Mouse (Mus musculus): Measurements from ENCODE around the gene Xirp1. TPM values are rescaled to one million over a fixed set of nuclear protein-coding genes. Genes with fewer than 3 reads are reported as not detected.

Xirp1 gene
- polyA plus RNA-seq, 1 experiment from 2014 or later, result 0.25 TPM

DNA sequence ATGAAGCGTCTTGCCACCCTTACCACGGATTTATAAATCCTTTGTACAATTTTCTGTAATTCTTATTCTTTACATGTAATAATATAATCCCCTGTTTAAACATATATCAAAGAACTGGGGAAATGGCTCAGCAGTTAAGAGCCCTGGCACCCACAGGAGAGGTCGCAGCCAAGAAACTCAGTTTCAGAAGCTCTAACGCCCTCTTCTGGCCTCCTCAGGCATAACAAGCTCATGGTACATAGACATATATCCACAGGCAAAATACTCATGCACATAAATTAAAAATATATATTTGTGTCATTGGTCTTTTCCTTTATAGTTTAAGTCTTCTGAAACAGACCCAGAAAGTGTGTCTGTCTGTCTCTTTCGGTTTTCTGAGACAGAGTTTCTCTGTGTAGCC is 48.8 kb downstream of the Xirp1 start:
- 85% methylated on average over 5 of the region's 5 CpGs for WGBS
- no peaks in the 10 kb centered on the region for H3K27me3 ChIP-seq (replicated peaks)
- H3K4me1 ChIP-seq, result peaks cover 25% of the 10 kb centered on the region
- no peak overlapping the region for H3K4me3 ChIP-seq
- no peak overlapping the region for H3K4me2 ChIP-seq (replicated peaks)
- H3K9me3 ChIP-seq, result no peaks in the 10 kb centered on the region
- no peak overlapping the region for H3K27ac ChIP-seq
- H3K36me3 ChIP-seq, result no peaks in the 10 kb centered on the region
- ATAC-seq (ENCODE audit: low FRiP score, low read depth), result no peak
- H3K9ac ChIP-seq, result no peak overlapping the region

- Histone ChIP-seq H3K27me3 (replicated peaks) (no peaks in the 10 kb centered on the region), H3K4me3 (no peak overlapping the region), H3K4me1 (peaks cover 25% of the 10 kb centered on the region), H3K4me2 (replicated peaks) (no peak overlapping the region), H3K9me3 (no peaks in the 10 kb centered on the region), H3K9ac (no peak overlapping the region), H3K36me3 (no peaks in the 10 kb centered on the region), H3K27ac (no peak overlapping the region)
- WGBS, result 92% methylated on average over 27 of the region's 27 CpGs
- ATAC-seq (ENCODE audit: low FRiP score, low read depth), result no peak
Measured at GRCm38 (mm10) chr9:119973869-119974520, 49.4 kb downstream of the Xirp1 start.

DNA sequence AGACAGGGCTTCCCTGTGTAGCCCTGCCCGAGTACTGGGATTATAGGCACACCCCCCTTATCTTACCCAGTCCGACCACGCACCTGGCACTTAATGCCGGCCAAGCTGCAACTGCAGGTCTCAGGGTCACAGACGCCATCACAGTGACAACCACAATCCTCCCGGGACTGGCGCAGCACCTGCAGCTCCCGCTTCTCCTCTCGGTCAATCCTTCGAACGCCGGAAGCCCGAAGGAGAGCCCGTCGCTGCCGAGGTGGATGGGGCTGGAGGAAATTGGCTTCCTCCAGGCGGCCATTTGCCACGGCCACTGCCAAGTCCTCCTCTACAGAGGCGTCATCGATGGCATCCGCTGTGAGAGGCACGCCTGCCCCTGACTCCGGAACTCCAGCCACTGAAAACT is 50.1 kb downstream of the Xirp1 start:
- ATAC-seq (ENCODE audit: low FRiP score, low read depth), result no peak
- peaks cover 21% of the 10 kb centered on the region for H3K4me1 ChIP-seq
- H3K36me3 ChIP-seq, result no peaks in the 10 kb centered on the region
- H3K9ac ChIP-seq, result no peak overlapping the region
- H3K4me3 ChIP-seq, result no peak overlapping the region
- H3K4me2 ChIP-seq (replicated peaks), result no peak overlapping the region
- H3K27ac ChIP-seq, result no peak overlapping the region
- H3K9me3 ChIP-seq, result no peaks in the 10 kb centered on the region
- H3K27me3 ChIP-seq (replicated peaks), result no peaks in the 10 kb centered on the region
- 95% methylated on average over 23 of the region's 23 CpGs for WGBS

- no peak overlapping the region for H3K9ac ChIP-seq
- ATAC-seq (ENCODE audit: low FRiP score, low read depth), result no peak
- 93% methylated on average over 12 of the region's 12 CpGs for WGBS
- no peaks in the 10 kb centered on the region for H3K36me3 ChIP-seq
- H3K4me2 ChIP-seq (replicated peaks), result no peak overlapping the region
- H3K27ac ChIP-seq, result no peak overlapping the region
- H3K4me3 ChIP-seq, result no peak overlapping the region
- H3K4me1 ChIP-seq, result peaks cover 14% of the 10 kb centered on the region; the same call in 1 of the 2 replicates
- H3K27me3 ChIP-seq (replicated peaks), result no peaks in the 10 kb centered on the region
- no peaks in the 10 kb centered on the region for H3K9me3 ChIP-seq
Measured at GRCm38 (mm10) chr9:119972582-119972981, 50.8 kb downstream of the Xirp1 start.

GRCm38 (mm10) chr9:119972166-119972565 is 51.2 kb downstream of the Xirp1 start:
- no peak for ATAC-seq (ENCODE audit: low FRiP score, low read depth)
- H3K27me3 ChIP-seq (replicated peaks), result no peaks in the 10 kb centered on the region
- 96% methylated on average over 10 of the region's 10 CpGs for WGBS
- H3K4me1 ChIP-seq, result peaks cover 10% of the 10 kb centered on the region; the same call in 1 of the 2 replicates
- H3K9me3 ChIP-seq, result no peaks in the 10 kb centered on the region
- no peak overlapping the region for H3K4me2 ChIP-seq (replicated peaks)
- H3K4me3 ChIP-seq, result no peak overlapping the region
- no peaks in the 10 kb centered on the region for H3K36me3 ChIP-seq
- no peak overlapping the region for H3K9ac ChIP-seq
- no peak overlapping the region for H3K27ac ChIP-seq

GRCm38 (mm10) chr9:119970763-119971656 is 52.4 kb downstream of the Xirp1 start:
- 85% methylated on average over 7 of the region's 7 CpGs for WGBS
- Histone ChIP-seq H3K36me3 (no peaks in the 10 kb centered on the region), H3K27ac (no peak overlapping the region), H3K27me3 (replicated peaks) (no peaks in the 10 kb centered on the region), H3K4me3 (no peak overlapping the region), H3K9ac (no peak overlapping the region), H3K4me1 (peaks cover 9% of the 10 kb centered on the region; the same call in 1 of the 2 replicates), H3K9me3 (no peaks in the 10 kb centered on the region), H3K4me2 (replicated peaks) (no peak overlapping the region)
- ATAC-seq (ENCODE audit: low FRiP score, low read depth), result 0 out of 2 replicates have a peak, but pooled peaks have one; percentile 33

GRCm38 (mm10) chr9:119970221-119970620 is 53.2 kb downstream of the Xirp1 start:
- no peak for ATAC-seq (ENCODE audit: low FRiP score, low read depth)
- Histone ChIP-seq H3K9ac (no peak overlapping the region), H3K4me2 (replicated peaks) (no peak overlapping the region), H3K9me3 (no peaks in the 10 kb centered on the region), H3K36me3 (no peaks in the 10 kb centered on the region), H3K27me3 (replicated peaks) (no peaks in the 10 kb centered on the region), H3K4me3 (no peak overlapping the region), H3K27ac (no peak overlapping the region), H3K4me1 (peaks cover 9% of the 10 kb centered on the region; the same call in 1 of the 2 replicates)
- 40% methylated on average over 6 of the region's 6 CpGs for WGBS

- H3K36me3 ChIP-seq, result no peaks in the 10 kb centered on the region
- H3K27me3 ChIP-seq (replicated peaks), result no peaks in the 10 kb centered on the region
- no peak overlapping the region for H3K4me3 ChIP-seq
- H3K4me1 ChIP-seq, result peaks cover 9% of the 10 kb centered on the region; the same call in 1 of the 2 replicates
- no peaks in the 10 kb centered on the region for H3K9me3 ChIP-seq
- ATAC-seq (ENCODE audit: low FRiP score, low read depth), result no peak
- 90% methylated on average over 7 of the region's 7 CpGs for WGBS
- no peak overlapping the region for H3K9ac ChIP-seq
- H3K27ac ChIP-seq, result no peak overlapping the region
- H3K4me2 ChIP-seq (replicated peaks), result no peak overlapping the region
Measured at GRCm38 (mm10) chr9:119969811-119970210, 53.6 kb downstream of the Xirp1 start.

DNA sequence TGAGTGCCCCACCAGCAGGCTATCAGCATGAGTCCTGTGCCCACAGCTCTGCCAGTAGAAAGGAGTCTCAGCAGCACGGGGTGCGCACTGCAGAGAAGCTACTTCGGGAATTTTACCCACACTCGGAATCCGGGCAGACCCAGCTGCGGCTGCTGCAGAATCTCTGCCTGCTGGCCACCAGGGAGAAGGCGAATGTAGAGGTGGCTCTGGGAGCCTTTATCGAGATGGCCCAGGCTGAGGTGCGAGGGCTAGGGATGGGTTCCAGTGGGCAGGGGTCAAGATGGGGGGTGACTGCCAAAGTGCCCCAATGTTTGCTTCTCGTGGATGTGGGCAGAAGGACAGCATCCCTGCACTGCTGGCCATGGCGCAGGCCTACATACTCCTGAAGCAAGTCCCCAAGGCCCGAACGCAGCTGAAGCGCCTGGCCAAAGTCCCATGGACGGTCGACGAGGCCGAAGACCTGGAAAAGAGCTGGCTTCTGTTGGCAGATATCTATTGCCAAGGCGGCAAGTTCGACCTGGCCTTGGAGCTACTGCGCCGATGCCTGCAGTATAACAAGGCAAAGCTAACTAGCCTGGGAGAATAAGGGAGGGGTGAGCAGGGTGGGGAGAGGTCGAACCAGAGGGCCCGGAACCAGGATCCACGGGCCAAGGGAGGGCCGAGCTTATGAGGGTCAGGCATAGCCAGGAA is 57.0 kb downstream of the Xirp1 start:
- no peak overlapping the region for H3K4me2 ChIP-seq (replicated peaks)
- no peak for ATAC-seq (ENCODE audit: low FRiP score, low read depth)

DNA sequence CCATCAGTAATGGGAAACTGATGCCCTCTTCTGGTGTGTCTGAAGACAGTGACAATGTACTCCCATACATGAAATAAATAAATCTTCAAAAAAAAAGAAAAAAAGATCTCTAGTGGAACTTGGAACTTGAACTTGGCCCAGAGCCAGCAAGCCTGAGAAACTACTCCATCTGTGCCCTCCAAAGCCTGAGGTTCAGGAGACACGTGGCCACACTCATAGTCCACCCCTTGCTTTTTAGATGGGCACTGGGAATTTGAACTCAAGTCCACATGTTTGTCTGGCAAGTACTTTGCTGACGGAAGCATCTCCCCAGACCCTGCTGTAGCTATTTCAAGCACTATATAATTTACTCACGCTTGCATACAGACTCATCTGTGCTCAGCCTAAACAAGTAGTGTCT is 58.2 kb downstream of the Xirp1 start:
- Histone ChIP-seq H3K36me3 (no peaks in the 10 kb centered on the region), H3K9me3 (no peaks in the 10 kb centered on the region), H3K27ac (no peak overlapping the region), H3K4me3 (no peak overlapping the region), H3K4me2 (replicated peaks) (no peak overlapping the region), H3K9ac (no peak overlapping the region), H3K27me3 (replicated peaks) (0 out of 2 replicates have a peak, but pooled peaks cover 3% of the 10 kb centered on the region), H3K4me1 (peaks cover 8% of the 10 kb centered on the region; the same call in 1 of the 2 replicates)
- ATAC-seq (ENCODE audit: low FRiP score, low read depth), result no peak
- 79% methylated on average over 3 of the region's 3 CpGs for WGBS

More for the DNA sequence above, 57.0 kb downstream of the Xirp1 start:
- Histone ChIP-seq H3K4me1 (peaks cover 16% of the 10 kb centered on the region; the same call in 1 of the 2 replicates), H3K9ac (no peak overlapping the region), H3K27me3 (replicated peaks) (0 out of 2 replicates have a peak, but pooled peaks cover 3% of the 10 kb centered on the region), H3K27ac (no peak overlapping the region), H3K36me3 (no peaks in the 10 kb centered on the region), H3K9me3 (no peaks in the 10 kb centered on the region), H3K4me3 (no peak overlapping the region)
- 89% methylated on average over 26 of the region's 26 CpGs for WGBS

- Histone ChIP-seq H3K4me2 (replicated peaks) (no peak overlapping the region), H3K36me3 (no peaks in the 10 kb centered on the region), H3K27me3 (replicated peaks) (0 out of 2 replicates have a peak, but pooled peaks cover 3% of the 10 kb centered on the region), H3K9ac (no peak overlapping the region), H3K4me1 (peaks cover 8% of the 10 kb centered on the region; the same call in 1 of the 2 replicates), H3K27ac (no peak overlapping the region), H3K9me3 (no peaks in the 10 kb centered on the region), H3K4me3 (no peak overlapping the region)
- WGBS, result 87% methylated on average over 3 of the region's 3 CpGs
- no peak for ATAC-seq (ENCODE audit: low FRiP score, low read depth)
Measured at GRCm38 (mm10) chr9:119964206-119964605, 59.2 kb downstream of the Xirp1 start.
